Mouse (Mus musculus) gastrocnemius, adult 18-20 months (tissue): Measurements from ENCODE around the gene Gm13084. TPM values are rescaled to one million over a fixed set of nuclear protein-coding genes. Genes with fewer than 3 reads are reported as not detected.
"Not testable (repeated sequence)": the region's sequence is repeated elsewhere in the genome, so short reads cannot be mapped to it uniquely, and the experiment has no call there.

ENCODE experiments used
- DNase-seq: peaks from one replicate; pipeline ENCODE4 v3.0.0; 2021; ENCODE audit warnings: low spot score
- long read RNA-seq, 2 experiments: library from polyadenylated mRNA; stranded (forward); transcript quantifications; one replicate each; pipeline ENCODE4 v2.0.0; 2021
- total RNA-seq, 2 experiments: library from RNA; stranded (reverse); gene quantifications; 2 replicates each; pipeline ENCODE4 v1.2.3; 2021

Gm13084 gene
- not detected for total RNA-seq
- long read RNA-seq, experiment 1: 0 reads
- long read RNA-seq, experiment 2: 0 reads

DNA sequence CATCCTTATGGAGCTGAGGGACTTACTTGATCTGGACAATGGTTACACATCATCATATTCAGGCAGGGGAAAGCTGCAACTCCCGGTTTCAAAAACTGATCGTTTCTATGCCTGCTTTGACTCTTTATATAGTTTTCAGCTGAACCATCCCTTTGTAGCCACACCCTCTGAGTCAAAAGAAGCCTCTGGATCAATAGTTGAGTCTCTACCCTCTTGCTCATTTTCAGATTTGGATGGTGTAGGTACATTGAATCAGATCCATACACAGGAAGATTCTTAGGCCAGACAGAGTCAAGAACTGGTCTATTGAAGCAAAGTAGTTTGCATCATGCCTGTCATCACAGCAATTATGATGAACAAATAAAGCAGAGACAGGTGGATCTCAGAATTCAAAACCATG lies at the start of gene Gm13084:
Gene Gm13084 (minus strand): TSS at position 101 of the 400 bp plus-strand sequence.
- no peak for DNase-seq

DNA sequence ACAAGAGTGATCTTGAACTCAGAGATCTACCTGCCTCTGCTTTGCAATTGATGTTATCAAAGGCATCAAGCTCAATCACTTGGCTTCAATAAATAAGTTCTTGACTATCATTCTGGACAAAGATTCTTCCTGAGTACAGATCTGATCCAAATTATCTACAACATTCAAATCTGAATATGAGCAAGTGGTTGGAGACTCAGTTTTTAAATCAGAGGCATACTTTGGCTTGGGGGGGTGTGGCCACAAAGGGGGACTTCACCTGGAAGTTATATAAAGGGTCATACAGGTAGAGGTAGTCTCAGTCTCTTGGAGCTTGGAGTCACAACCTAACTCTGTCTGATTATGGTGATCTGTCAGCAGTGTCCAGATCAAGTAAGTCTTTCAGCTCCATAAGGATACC lies 30.3 kb upstream of the Gm13084 start, which contains the start of gene Gm13103:
Gene Gm13103 (plus strand): TSS at position 301 of the 400 bp plus-strand sequence.
- DNase-seq: not testable (repeated sequence)

DNA sequence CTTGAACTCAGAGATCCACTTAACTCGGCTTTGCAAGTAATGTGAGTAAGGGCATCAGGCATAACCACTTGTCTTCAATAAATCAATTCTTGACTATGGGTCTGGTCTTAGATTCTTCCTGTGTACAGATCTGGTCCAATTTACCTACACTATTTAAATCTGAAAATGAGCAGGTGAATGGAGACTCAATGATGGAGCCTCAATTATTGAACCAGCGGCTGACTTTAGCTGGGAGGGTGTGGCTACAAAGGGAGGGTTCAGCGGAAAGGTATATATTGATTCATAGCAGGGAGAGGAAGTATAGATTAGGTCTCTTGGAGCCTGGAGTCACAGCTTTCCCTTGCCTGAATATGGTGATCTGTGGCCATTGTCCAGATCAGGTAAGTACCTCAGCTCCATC lies 26.8 kb downstream of the Gm13084 start, which contains the start of gene Gm13023:
Gene Gm13023 (plus strand): TSS at position 301 of the 400 bp plus-strand sequence.
- DNase-seq: not testable (repeated sequence)

Other genes starting within 250 kb of the Gm13084 start
- not detected for gene Gm13083, start 201.1 kb downstream of the Gm13084 start, total RNA-seq
- not detected for gene Gm13088, start 158.8 kb downstream of the Gm13084 start, total RNA-seq
- gene Gm13089, start 113.4 kb downstream of the Gm13084 start, total RNA-seq: not detected
- gene Gm13078, start 96.6 kb downstream of the Gm13084 start, total RNA-seq: not detected
- not detected for gene Gm13023, start 26.7 kb downstream of the Gm13084 start, total RNA-seq
- gene Gm13103, start 30.4 kb upstream of the Gm13084 start, total RNA-seq: not detected
- not detected for gene Pramef6, start 84.3 kb upstream of the Gm13084 start, total RNA-seq
- not detected for gene Pramef25, start 134.9 kb upstream of the Gm13084 start, total RNA-seq
- gene Gm13101, start 150.9 kb upstream of the Gm13084 start, total RNA-seq: not detected
- gene Pramef17, start 178.3 kb upstream of the Gm13084 start, total RNA-seq: not detected
- gene Pramel4, start 243.0 kb upstream of the Gm13084 start, total RNA-seq: not detected